Mouse (Mus musculus) spleen, adult 18-20 months (tissue): ENCODE data around the gene Gm10378.
"Not testable (repeated sequence)": the region's sequence is repeated elsewhere in the genome, so short reads cannot be mapped to it uniquely, and the experiment has no call there.

Source experiments
- DNase-seq, 2 experiments: peaks; one replicate each; pipeline ENCODE4 v3.0.0; 2022; ENCODE audit warnings: mixed read lengths in 2 of 2

The Gm10378 gene

GRCm38 (mm10) chr14:42655638-42656037 is at the start of gene Gm10378:
Gene Gm10378 (plus strand): TSS chr14:42655938.
- not testable (repeated sequence) for DNase-seq

GRCm38 (mm10) chr14:42641817-42642216 is 13.9 kb upstream of the Gm10378 start, which contains the start of gene Gm3633:
Gene Gm3633 (minus strand): TSS chr14:42641917.
- not testable (repeated sequence) for DNase-seq
